Mouse (Mus musculus): ENCODE results near the gene Tap2. TPM values are rescaled to one million over a fixed set of nuclear protein-coding genes. Genes with fewer than 3 reads are reported as not detected.
A peak's percentile ranks its signal among the peaks of the same experiment; 100 is the strongest.

Tap2 gene
- 0.11 and 0.41 TPM in 2 replicates for polyA plus RNA-seq (2014; fragmentation: Nextera tagmentation; extraction: Ambion mirVana)

- Histone ChIP-seq H3K36me3 (ENCODE audit: control insufficient read depth, insufficient read depth, low read length) (no peaks in the 10 kb centered on the region), H3K9ac (ENCODE audit: low read length) (peak within 1 kb of the TSS; percentile 57), H3K4me1 (replicated peaks; ENCODE audit: control insufficient read depth, insufficient read depth, low read length) (peaks cover 4% of the 10 kb centered on the region), H3K27ac (ENCODE audit: low read depth, low read length) (no peak within 1 kb of the TSS), H3K4me2 (ENCODE audit: low read depth, low read length, severe bottlenecking) (peak within 1 kb of the TSS; percentile 86), H3K9me3 (ENCODE audit: control insufficient read depth, low read length) (no peaks in the 10 kb centered on the region), H3K4me3 (ENCODE audit: low read depth, low read length) (peak within 1 kb of the TSS; percentile 50), H3K27me3 (ENCODE audit: control insufficient read depth, insufficient read depth, low read length) (peaks cover 31% of the 10 kb centered on the region)
- WGBS: 64% methylated on average over 5 of the region's 5 CpGs
- ATAC-seq (replicated peaks; ENCODE audit: low FRiP score): no peak
- no peak for DNase-seq (ENCODE audit: low spot score)
Observed at GRCm38 (mm10) chr17:34203444-34203843, at the start of gene Tap2. TSS of gene Tap2 (plus strand) at chr17:34203527.

- DNase-seq (ENCODE audit: low spot score) (no peak), ATAC-seq (replicated peaks; ENCODE audit: low FRiP score) (no peak)
Observed at GRCm38 (mm10) chr17:34155534-34155933, 47.8 kb upstream of the Tap2 start.

GRCm38 (mm10) chr17:34164202-34164895 lies 39.0 kb upstream of the Tap2 start:
- H3K36me3 ChIP-seq (ENCODE audit: control insufficient read depth, insufficient read depth, low read length): no peaks in the 10 kb centered on the region
- ATAC-seq (replicated peaks; ENCODE audit: low FRiP score) (no peak), DNase-seq (ENCODE audit: low spot score) (peak; percentile 53)
- 41% methylated on average over 9 of the region's 9 CpGs for WGBS
- H3K27ac ChIP-seq (ENCODE audit: low read depth, low read length): no peak overlapping the region
- no peaks in the 10 kb centered on the region for H3K9me3 ChIP-seq (ENCODE audit: control insufficient read depth, low read length)
- H3K4me1 ChIP-seq (replicated peaks; ENCODE audit: control insufficient read depth, insufficient read depth, low read length): no peaks in the 10 kb centered on the region
- H3K27me3 ChIP-seq (ENCODE audit: control insufficient read depth, insufficient read depth, low read length): no peaks in the 10 kb centered on the region
- no peak overlapping the region for H3K9ac ChIP-seq (ENCODE audit: low read length)
- no peak overlapping the region for H3K4me3 ChIP-seq (ENCODE audit: low read depth, low read length)
- H3K4me2 ChIP-seq (ENCODE audit: low read depth, low read length, severe bottlenecking): no peak overlapping the region

More at GRCm38 (mm10) chr17:34155534-34155933, 47.8 kb upstream of the Tap2 start:
- H3K4me1 ChIP-seq (replicated peaks; ENCODE audit: control insufficient read depth, insufficient read depth, low read length): no peaks in the 10 kb centered on the region
- H3K27ac ChIP-seq (ENCODE audit: low read depth, low read length): no peak overlapping the region
- no peaks in the 10 kb centered on the region for H3K27me3 ChIP-seq (ENCODE audit: control insufficient read depth, insufficient read depth, low read length)
- no peak overlapping the region for H3K4me3 ChIP-seq (ENCODE audit: low read depth, low read length)
- no peak overlapping the region for H3K4me2 ChIP-seq (ENCODE audit: low read depth, low read length, severe bottlenecking)
- WGBS: 61% methylated on average over 5 of the region's 5 CpGs
- no peak overlapping the region for H3K9ac ChIP-seq (ENCODE audit: low read length)
- H3K9me3 ChIP-seq (ENCODE audit: control insufficient read depth, low read length): no peaks in the 10 kb centered on the region
- H3K36me3 ChIP-seq (ENCODE audit: control insufficient read depth, insufficient read depth, low read length): no peaks in the 10 kb centered on the region

- DNase-seq (ENCODE audit: low spot score): no peak
- no peaks in the 10 kb centered on the region for H3K36me3 ChIP-seq (ENCODE audit: control insufficient read depth, insufficient read depth, low read length)
- H3K4me2 ChIP-seq (ENCODE audit: low read depth, low read length, severe bottlenecking): no peak overlapping the region
- no peak overlapping the region for H3K4me3 ChIP-seq (ENCODE audit: low read depth, low read length)
- no peaks in the 10 kb centered on the region for H3K4me1 ChIP-seq (replicated peaks; ENCODE audit: control insufficient read depth, insufficient read depth, low read length)
- no peaks in the 10 kb centered on the region for H3K27me3 ChIP-seq (ENCODE audit: control insufficient read depth, insufficient read depth, low read length)
- H3K27ac ChIP-seq (ENCODE audit: low read depth, low read length): no peak overlapping the region
- 83% methylated on average over 6 of the region's 6 CpGs for WGBS
- H3K9me3 ChIP-seq (ENCODE audit: control insufficient read depth, low read length): no peaks in the 10 kb centered on the region
- no peak for ATAC-seq (replicated peaks; ENCODE audit: low FRiP score)
- no peak overlapping the region for H3K9ac ChIP-seq (ENCODE audit: low read length)
Observed at GRCm38 (mm10) chr17:34165033-34165730, 38.1 kb upstream of the Tap2 start.

- ATAC-seq (replicated peaks; ENCODE audit: low FRiP score) (no peak), DNase-seq (ENCODE audit: low spot score) (peak; percentile 62)
- no peaks in the 10 kb centered on the region for H3K4me1 ChIP-seq (replicated peaks; ENCODE audit: control insufficient read depth, insufficient read depth, low read length)
- no peak overlapping the region for H3K4me3 ChIP-seq (ENCODE audit: low read depth, low read length)
- H3K9me3 ChIP-seq (ENCODE audit: control insufficient read depth, low read length): no peaks in the 10 kb centered on the region; the same call in 1 of the 2 replicates
- no peaks in the 10 kb centered on the region for H3K27me3 ChIP-seq (ENCODE audit: control insufficient read depth, insufficient read depth, low read length)
- H3K36me3 ChIP-seq (ENCODE audit: control insufficient read depth, insufficient read depth, low read length): no peaks in the 10 kb centered on the region
- H3K4me2 ChIP-seq (ENCODE audit: low read depth, low read length, severe bottlenecking): no peak overlapping the region
- H3K27ac ChIP-seq (ENCODE audit: low read depth, low read length): no peak overlapping the region
- 5% methylated on average over 2 of the region's 2 CpGs for WGBS
- no peak overlapping the region for H3K9ac ChIP-seq (ENCODE audit: low read length)
Observed at GRCm38 (mm10) chr17:34169279-34169678, 34.0 kb upstream of the Tap2 start.

- ATAC-seq (replicated peaks; ENCODE audit: low FRiP score) (no peak), DNase-seq (ENCODE audit: low spot score) (no peak)
- Histone ChIP-seq H3K4me3 (ENCODE audit: low read depth, low read length) (no peak overlapping the region), H3K9ac (ENCODE audit: low read length) (no peak overlapping the region), H3K4me1 (replicated peaks; ENCODE audit: control insufficient read depth, insufficient read depth, low read length) (no peaks in the 10 kb centered on the region), H3K9me3 (ENCODE audit: control insufficient read depth, low read length) (no peaks in the 10 kb centered on the region; the same call in 1 of the 2 replicates), H3K27me3 (ENCODE audit: control insufficient read depth, insufficient read depth, low read length) (no peaks in the 10 kb centered on the region), H3K27ac (ENCODE audit: low read depth, low read length) (no peak overlapping the region), H3K36me3 (ENCODE audit: control insufficient read depth, insufficient read depth, low read length) (no peaks in the 10 kb centered on the region), H3K4me2 (ENCODE audit: low read depth, low read length, severe bottlenecking) (no peak overlapping the region)
- 25% methylated on average over 4 of the region's 4 CpGs for WGBS
Observed at GRCm38 (mm10) chr17:34170487-34170876, 32.8 kb upstream of the Tap2 start.

- Histone ChIP-seq H3K36me3 (ENCODE audit: control insufficient read depth, insufficient read depth, low read length) (no peaks in the 10 kb centered on the region), H3K4me2 (ENCODE audit: low read depth, low read length, severe bottlenecking) (no peak overlapping the region), H3K27me3 (ENCODE audit: control insufficient read depth, insufficient read depth, low read length) (no peaks in the 10 kb centered on the region), H3K9ac (ENCODE audit: low read length) (no peak overlapping the region; the same call in 1 of the 2 replicates), H3K4me3 (ENCODE audit: low read depth, low read length) (no peak overlapping the region), H3K4me1 (replicated peaks; ENCODE audit: control insufficient read depth, insufficient read depth, low read length) (no peaks in the 10 kb centered on the region), H3K27ac (ENCODE audit: low read depth, low read length) (no peak overlapping the region), H3K9me3 (ENCODE audit: control insufficient read depth, low read length) (no peaks in the 10 kb centered on the region; the same call in 1 of the 2 replicates)
- 46% methylated on average over 13 of the region's 13 CpGs for WGBS
- peak; percentile 79 for DNase-seq (ENCODE audit: low spot score)
- ATAC-seq (replicated peaks; ENCODE audit: low FRiP score): no peak
Observed at GRCm38 (mm10) chr17:34170877-34171498, 32.3 kb upstream of the Tap2 start.

- DNase-seq (ENCODE audit: low spot score) (no peak), ATAC-seq (replicated peaks; ENCODE audit: low FRiP score) (no peak)
- Histone ChIP-seq H3K4me3 (ENCODE audit: low read depth, low read length) (no peak overlapping the region), H3K27ac (ENCODE audit: low read depth, low read length) (no peak overlapping the region), H3K4me2 (ENCODE audit: low read depth, low read length, severe bottlenecking) (no peak overlapping the region), H3K27me3 (ENCODE audit: control insufficient read depth, insufficient read depth, low read length) (no peaks in the 10 kb centered on the region), H3K9me3 (ENCODE audit: control insufficient read depth, low read length) (peaks cover 4% of the 10 kb centered on the region; the same call in 1 of the 2 replicates), H3K4me1 (replicated peaks; ENCODE audit: control insufficient read depth, insufficient read depth, low read length) (no peaks in the 10 kb centered on the region), H3K36me3 (ENCODE audit: control insufficient read depth, insufficient read depth, low read length) (no peaks in the 10 kb centered on the region), H3K9ac (ENCODE audit: low read length) (no peak overlapping the region)
- WGBS: 95% methylated on average over 5 of the region's 5 CpGs
Observed at GRCm38 (mm10) chr17:34172528-34172927, 30.8 kb upstream of the Tap2 start.
